Mouse (Mus musculus) E14TG2a.4 (cell line): ENCODE measurements around the gene Tbxa2r.
A peak's percentile ranks its signal among the peaks of the same experiment; 100 is the strongest.

Experiments
- H3K27me3 ChIP-seq: 2 replicates; pipeline ENCODE4 v1.6.1; 2014; ENCODE audit warnings: low read length, control low read depth; ENCODE audit not compliant: insufficient read depth
- H3K36me3 ChIP-seq: 2 replicates; pipeline ENCODE4 v1.6.1; 2014; ENCODE audit warnings: low read length, control low read depth; ENCODE audit not compliant: insufficient read depth
- H3K4me1 ChIP-seq: replicated peaks from 2 replicates; pipeline ENCODE4 v1.6.1; 2014; ENCODE audit warnings: low read depth, low read length, control low read depth
- H3K4me3 ChIP-seq: replicated peaks from 2 replicates; pipeline ENCODE4 v1.5.1; 2014; ENCODE audit warnings: mild to moderate bottlenecking, low read length
- H3K9me3 ChIP-seq: 2 replicates; pipeline ENCODE4 v1.6.1; 2014; ENCODE audit warnings: low read length, control low read depth
- CTCF ChIP-seq: conservative IDR thresholded peaks from 2 replicates; pipeline ENCODE4 v1.5.1; 2014; ENCODE audit warnings: low read length
- NANOG ChIP-seq: IDR thresholded peaks from 2 replicates; pipeline ENCODE4 v1.6.1; 2014; ENCODE audit warnings: borderline replicate concordance, low read length, mixed read lengths
- POU5F1 ChIP-seq: IDR thresholded peaks from 2 replicates; pipeline ENCODE4 v1.6.1; 2014; ENCODE audit warnings: low read length, borderline replicate concordance

Tbxa2r gene

GRCm38 (mm10) chr10:81377362-81377664, 48.8 kb downstream of the Tbxa2r start:
- Histone ChIP-seq H3K27me3 (no peaks in the 10 kb centered on the region), H3K36me3 (peaks cover 53% of the 10 kb centered on the region), H3K9me3 (no peaks in the 10 kb centered on the region), H3K4me1 (peaks cover 83% of the 10 kb centered on the region), H3K4me3 (peak overlapping the region; percentile 96)
- TF ChIP-seq POU5F1 (no peak), NANOG (no peak), CTCF (no peak)

- TF ChIP-seq NANOG = no peak
- no peak for TF ChIP-seq CTCF
- TF ChIP-seq POU5F1 = no peak
- H3K9me3 ChIP-seq = no peaks in the 10 kb centered on the region
- peak within 1 kb of the TSS; percentile 96 for H3K4me3 ChIP-seq
- H3K4me1 ChIP-seq = peaks cover 76% of the 10 kb centered on the region
- H3K27me3 ChIP-seq = no peaks in the 10 kb centered on the region
- peaks cover 46% of the 10 kb centered on the region for H3K36me3 ChIP-seq
Observed at GRCm38 (mm10) chr10:81377793-81378552, 49.4 kb downstream of the Tbxa2r start, which contains the start of gene Fzr1. Fzr1 (minus strand) TSS chr10:81378516.

- Histone ChIP-seq H3K27me3 (no peaks in the 10 kb centered on the region), H3K9me3 (no peaks in the 10 kb centered on the region), H3K4me1 (peaks cover 69% of the 10 kb centered on the region), H3K4me3 (peak overlapping the region; percentile 96), H3K36me3 (peaks cover 39% of the 10 kb centered on the region)
- TF ChIP-seq NANOG (no peak), CTCF (no peak), POU5F1 (no peak)
Observed at GRCm38 (mm10) chr10:81378553-81379182, 50.1 kb downstream of the Tbxa2r start.

GRCm38 (mm10) chr10:81379183-81379553, 50.6 kb downstream of the Tbxa2r start:
- H3K4me3 ChIP-seq = peak overlapping the region; percentile 78
- peaks cover 34% of the 10 kb centered on the region for H3K36me3 ChIP-seq
- no peaks in the 10 kb centered on the region for H3K9me3 ChIP-seq
- peaks cover 64% of the 10 kb centered on the region for H3K4me1 ChIP-seq
- no peak for TF ChIP-seq NANOG
- no peak for TF ChIP-seq POU5F1
- no peaks in the 10 kb centered on the region for H3K27me3 ChIP-seq

- Histone ChIP-seq H3K4me3 (no peak overlapping the region), H3K9me3 (no peaks in the 10 kb centered on the region)
Observed at GRCm38 (mm10) chr10:81379809-81380378, 51.4 kb downstream of the Tbxa2r start.

GRCm38 (mm10) chr10:81382039-81382438, 53.5 kb downstream of the Tbxa2r start:
- peaks cover 60% of the 10 kb centered on the region for H3K4me1 ChIP-seq
- TF ChIP-seq CTCF (no peak), POU5F1 (no peak), NANOG (no peak)

More at GRCm38 (mm10) chr10:81379809-81380378, 51.4 kb downstream of the Tbxa2r start:
- Histone ChIP-seq H3K4me1 (peaks cover 59% of the 10 kb centered on the region), H3K36me3 (peaks cover 27% of the 10 kb centered on the region), H3K27me3 (no peaks in the 10 kb centered on the region)
- TF ChIP-seq POU5F1 (no peak), NANOG (no peak), CTCF (no peak)

GRCm38 (mm10) chr10:81383802-81384604, 55.5 kb downstream of the Tbxa2r start, which contains the start of the genes Dohh and Gm48551:
Dohh (plus strand) TSS chr10:81384428.
Gm48551 (plus strand) TSS chr10:81384466.
- H3K27me3 ChIP-seq = no peaks in the 10 kb centered on the region

More at GRCm38 (mm10) chr10:81382039-81382438, 53.5 kb downstream of the Tbxa2r start:
- H3K36me3 ChIP-seq = peaks cover 26% of the 10 kb centered on the region
- H3K4me3 ChIP-seq = no peak overlapping the region
- no peaks in the 10 kb centered on the region for H3K9me3 ChIP-seq
- H3K27me3 ChIP-seq = no peaks in the 10 kb centered on the region

GRCm38 (mm10) chr10:81384605-81384982, 56.1 kb downstream of the Tbxa2r start:
- no peaks in the 10 kb centered on the region for H3K9me3 ChIP-seq
- peaks cover 46% of the 10 kb centered on the region for H3K36me3 ChIP-seq
- no peaks in the 10 kb centered on the region for H3K27me3 ChIP-seq
- no peak for TF ChIP-seq POU5F1
- no peak for TF ChIP-seq CTCF
- TF ChIP-seq NANOG = no peak
- peaks cover 71% of the 10 kb centered on the region for H3K4me1 ChIP-seq
- H3K4me3 ChIP-seq = peak overlapping the region; percentile 100

More at GRCm38 (mm10) chr10:81383802-81384604, 55.5 kb downstream of the Tbxa2r start, which contains the start of the genes Dohh and Gm48551:
- H3K4me1 ChIP-seq = peaks cover 71% of the 10 kb centered on the region
- TF ChIP-seq NANOG (no peak), CTCF (no peak), POU5F1 (no peak)
- H3K4me3 ChIP-seq = peak within 1 kb of the TSS; percentile 100
- peaks cover 40% of the 10 kb centered on the region for H3K36me3 ChIP-seq
- H3K9me3 ChIP-seq = no peaks in the 10 kb centered on the region
